Mouse (Mus musculus): ENCODE data around the gene Msantd1. TPM values are rescaled to one million over a fixed set of nuclear protein-coding genes. Genes with fewer than 3 reads are reported as not detected.

Gene Msantd1
- polyA plus RNA-seq, 1 experiment from 2014 or later: 2.6 TPM

GRCm38 (mm10) chr5:34941710-34942470 is 34.1 kb downstream of the Msantd1 start:
- H3K27ac ChIP-seq: peak overlapping the region; percentile 26
- H3K4me1 ChIP-seq (replicated peaks; ENCODE audit: control insufficient read depth, insufficient read depth, low read length): no peaks in the 10 kb centered on the region
- DNase-seq (ENCODE audit: low spot score) (no peak), ATAC-seq (ENCODE audit: low FRiP score) (peak; percentile 51; the same call in 1 of the 2 replicates)
- H3K27me3 ChIP-seq (ENCODE audit: control insufficient read depth, insufficient read depth, low read length): no peaks in the 10 kb centered on the region
- no peaks in the 10 kb centered on the region for H3K9me3 ChIP-seq (ENCODE audit: control insufficient read depth, low read length)
- 12% methylated on average over 10 of the region's 10 CpGs for WGBS
- H3K36me3 ChIP-seq (replicated peaks; ENCODE audit: control insufficient read depth, insufficient read depth): no peaks in the 10 kb centered on the region
- H3K4me2 ChIP-seq (replicated peaks): no peak overlapping the region
- no peak overlapping the region for H3K4me3 ChIP-seq (replicated peaks; ENCODE audit: low read length)
- no peak overlapping the region for H3K9ac ChIP-seq

- Histone ChIP-seq H3K27ac (no peak overlapping the region), H3K4me3 (replicated peaks; ENCODE audit: low read length) (no peak overlapping the region), H3K27me3 (ENCODE audit: control insufficient read depth, insufficient read depth, low read length) (no peaks in the 10 kb centered on the region), H3K4me2 (replicated peaks) (no peak overlapping the region), H3K36me3 (replicated peaks; ENCODE audit: control insufficient read depth, insufficient read depth) (no peaks in the 10 kb centered on the region), H3K9ac (no peak overlapping the region), H3K4me1 (replicated peaks; ENCODE audit: control insufficient read depth, insufficient read depth, low read length) (no peaks in the 10 kb centered on the region), H3K9me3 (ENCODE audit: control insufficient read depth, low read length) (no peaks in the 10 kb centered on the region)
- 89% methylated on average over 3 of the region's 3 CpGs for WGBS
- DNase-seq (ENCODE audit: low spot score): no peak
- ATAC-seq (ENCODE audit: low FRiP score): no peak
Measured at GRCm38 (mm10) chr5:34943428-34943827, 35.6 kb downstream of the Msantd1 start.

- H3K4me2 ChIP-seq (replicated peaks): peak within 1 kb of the TSS; percentile 68
- ATAC-seq (ENCODE audit: low FRiP score): peak; percentile 90
- H3K9me3 ChIP-seq (ENCODE audit: control insufficient read depth, low read length): 0 out of 2 replicates have a peak, but pooled peaks cover 4% of the 10 kb centered on the region
- peak within 1 kb of the TSS; percentile 93 for H3K9ac ChIP-seq
- DNase-seq (ENCODE audit: low spot score): peak; percentile 71
- peaks cover 24% of the 10 kb centered on the region for H3K4me1 ChIP-seq (replicated peaks; ENCODE audit: control insufficient read depth, insufficient read depth, low read length)
- no peaks in the 10 kb centered on the region for H3K36me3 ChIP-seq (replicated peaks; ENCODE audit: control insufficient read depth, insufficient read depth)
- peak within 1 kb of the TSS; percentile 92 for H3K27ac ChIP-seq
- WGBS: under 1% methylated on average over 81 of the region's 84 CpGs
- peak within 1 kb of the TSS; percentile 82 for H3K4me3 ChIP-seq (replicated peaks; ENCODE audit: low read length)
- no peaks in the 10 kb centered on the region for H3K27me3 ChIP-seq (ENCODE audit: control insufficient read depth, insufficient read depth, low read length)
Measured at GRCm38 (mm10) chr5:34948861-34949760, 41.3 kb downstream of the Msantd1 start, which contains the start of gene Rgs12. Gene Rgs12, plus strand, starts transcription at chr5:34949445.

- peak overlapping the region; percentile 93 for H3K9ac ChIP-seq
- H3K4me1 ChIP-seq (replicated peaks; ENCODE audit: control insufficient read depth, insufficient read depth, low read length): peaks cover 30% of the 10 kb centered on the region
- H3K4me2 ChIP-seq (replicated peaks): peak overlapping the region; percentile 68
- under 1% methylated on average over 12 of the region's 12 CpGs for WGBS
- peak overlapping the region; percentile 92 for H3K27ac ChIP-seq
- peak; percentile 58 for ATAC-seq (ENCODE audit: low FRiP score)
- no peak for DNase-seq (ENCODE audit: low spot score)
- 0 out of 2 replicates have a peak, but pooled peaks cover 4% of the 10 kb centered on the region for H3K9me3 ChIP-seq (ENCODE audit: control insufficient read depth, low read length)
- H3K36me3 ChIP-seq (replicated peaks; ENCODE audit: control insufficient read depth, insufficient read depth): no peaks in the 10 kb centered on the region
- H3K27me3 ChIP-seq (ENCODE audit: control insufficient read depth, insufficient read depth, low read length): no peaks in the 10 kb centered on the region
- peak overlapping the region; percentile 82 for H3K4me3 ChIP-seq (replicated peaks; ENCODE audit: low read length)
Measured at GRCm38 (mm10) chr5:34949769-34950211, 42.0 kb downstream of the Msantd1 start.

- Histone ChIP-seq H3K36me3 (replicated peaks; ENCODE audit: control insufficient read depth, insufficient read depth) (no peaks in the 10 kb centered on the region), H3K27ac (peak overlapping the region; percentile 92), H3K27me3 (ENCODE audit: control insufficient read depth, insufficient read depth, low read length) (no peaks in the 10 kb centered on the region), H3K9ac (peak overlapping the region; percentile 93), H3K9me3 (ENCODE audit: control insufficient read depth, low read length) (0 out of 2 replicates have a peak, but pooled peaks cover 4% of the 10 kb centered on the region), H3K4me3 (replicated peaks; ENCODE audit: low read length) (peak overlapping the region; percentile 82), H3K4me1 (replicated peaks; ENCODE audit: control insufficient read depth, insufficient read depth, low read length) (peaks cover 38% of the 10 kb centered on the region), H3K4me2 (replicated peaks) (peak overlapping the region; percentile 68)
- ATAC-seq (ENCODE audit: low FRiP score) (no peak), DNase-seq (ENCODE audit: low spot score) (no peak)
- 54% methylated on average over 6 of the region's 6 CpGs for WGBS
Measured at GRCm38 (mm10) chr5:34950486-34951160, 42.8 kb downstream of the Msantd1 start.

- Histone ChIP-seq H3K9ac (peak overlapping the region; percentile 93), H3K4me2 (replicated peaks) (peak overlapping the region; percentile 68), H3K4me3 (replicated peaks; ENCODE audit: low read length) (peak overlapping the region; percentile 82; the same call in 1 of the 2 replicates), H3K27ac (peak overlapping the region; percentile 92), H3K4me1 (replicated peaks; ENCODE audit: control insufficient read depth, insufficient read depth, low read length) (peaks cover 45% of the 10 kb centered on the region), H3K36me3 (replicated peaks; ENCODE audit: control insufficient read depth, insufficient read depth) (no peaks in the 10 kb centered on the region), H3K27me3 (ENCODE audit: control insufficient read depth, insufficient read depth, low read length) (no peaks in the 10 kb centered on the region), H3K9me3 (ENCODE audit: control insufficient read depth, low read length) (0 out of 2 replicates have a peak, but pooled peaks cover 4% of the 10 kb centered on the region)
- WGBS: 87% methylated on average over 8 of the region's 8 CpGs
- peak; percentile 44 for DNase-seq (ENCODE audit: low spot score)
- no peak for ATAC-seq (ENCODE audit: low FRiP score)
Measured at GRCm38 (mm10) chr5:34951161-34951834, 43.5 kb downstream of the Msantd1 start.

- H3K4me3 ChIP-seq (replicated peaks; ENCODE audit: low read length): no peak overlapping the region
- 57% methylated on average over 6 of the region's 6 CpGs for WGBS
- no peak overlapping the region for H3K27ac ChIP-seq
- H3K4me1 ChIP-seq (replicated peaks; ENCODE audit: control insufficient read depth, insufficient read depth, low read length): peaks cover 59% of the 10 kb centered on the region
- no peak overlapping the region for H3K4me2 ChIP-seq (replicated peaks)
- DNase-seq (ENCODE audit: low spot score) (no peak), ATAC-seq (ENCODE audit: low FRiP score) (no peak)
- no peak overlapping the region for H3K9ac ChIP-seq
- H3K27me3 ChIP-seq (ENCODE audit: control insufficient read depth, insufficient read depth, low read length): no peaks in the 10 kb centered on the region
- no peaks in the 10 kb centered on the region for H3K36me3 ChIP-seq (replicated peaks; ENCODE audit: control insufficient read depth, insufficient read depth)
- 0 out of 2 replicates have a peak, but pooled peaks cover 4% of the 10 kb centered on the region for H3K9me3 ChIP-seq (ENCODE audit: control insufficient read depth, low read length)
Measured at GRCm38 (mm10) chr5:34954508-34954907, 46.7 kb downstream of the Msantd1 start.

- WGBS: 48% methylated on average over 5 of the region's 5 CpGs
Measured at GRCm38 (mm10) chr5:34955630-34956029, 47.8 kb downstream of the Msantd1 start.

More at GRCm38 (mm10) chr5:34955630-34956029, 47.8 kb downstream of the Msantd1 start:
- Histone ChIP-seq H3K9me3 (ENCODE audit: control insufficient read depth, low read length) (0 out of 2 replicates have a peak, but pooled peaks cover 4% of the 10 kb centered on the region), H3K36me3 (replicated peaks; ENCODE audit: control insufficient read depth, insufficient read depth) (no peaks in the 10 kb centered on the region), H3K4me1 (replicated peaks; ENCODE audit: control insufficient read depth, insufficient read depth, low read length) (peaks cover 53% of the 10 kb centered on the region), H3K4me2 (replicated peaks) (no peak overlapping the region), H3K27ac (no peak overlapping the region), H3K4me3 (replicated peaks; ENCODE audit: low read length) (no peak overlapping the region), H3K27me3 (ENCODE audit: control insufficient read depth, insufficient read depth, low read length) (no peaks in the 10 kb centered on the region), H3K9ac (no peak overlapping the region)
- ATAC-seq (ENCODE audit: low FRiP score) (no peak), DNase-seq (ENCODE audit: low spot score) (no peak)
